Mouse (Mus musculus): ENCODE measurements at regions not wholly inside any gene's neighbourhood (a gene's known extent, or its start where the extent isn't known, plus 50 kb on each side); places are given as distances from the start of the nearest gene placed in this dataset.

DNA sequence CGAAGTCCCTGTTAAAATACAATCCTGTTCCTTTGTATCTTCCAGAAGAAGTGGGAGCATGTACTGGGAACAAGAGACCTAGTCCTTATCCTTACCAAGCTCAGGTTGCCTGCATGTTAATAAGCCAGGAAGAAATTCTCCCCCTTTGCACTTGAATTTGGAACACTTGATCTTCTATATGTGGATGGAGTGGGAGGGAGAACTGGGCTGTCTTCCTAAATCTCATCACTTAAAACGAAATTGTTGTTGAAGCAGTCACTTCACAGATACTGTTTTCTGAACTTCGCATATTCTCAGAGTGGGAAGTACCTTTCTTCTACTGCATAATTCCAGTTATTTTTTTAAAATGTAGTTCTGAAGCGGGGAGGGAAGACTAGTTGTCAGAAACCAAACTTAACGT lies 305.7 kb upstream of the Tank start:
- Histone ChIP-seq H3K4me3 (no peak overlapping the region), H3K36me3 (ENCODE audit: control insufficient read depth, insufficient read depth, low read length) (peaks cover 2% of the 10 kb centered on the region; the same call in 1 of the 2 replicates), H3K79me2 (replicated peaks; ENCODE audit: control insufficient read depth, insufficient read depth, low read length) (no peaks in the 10 kb centered on the region), H3K27me3 (ENCODE audit: control insufficient read depth, insufficient read depth, low read length) (no peaks in the 10 kb centered on the region), H3K9ac (ENCODE audit: low read depth, low read length) (no peak overlapping the region), H3K27ac (no peak overlapping the region), H3K4me1 (ENCODE audit: control insufficient read depth, insufficient read depth, low read length) (peaks cover 6% of the 10 kb centered on the region)
- TF ChIP-seq EP300 (IDR thresholded peaks at IDR 0.05; ENCODE audit: insufficient read depth, low read depth, low read length): no peak
- no peak for TF ChIP-seq CTCF (IDR thresholded peaks at IDR 0.05)
- TF ChIP-seq POLR2A (IDR thresholded peaks at IDR 0.05; ENCODE audit: insufficient read depth, low read depth, low read length): no peak
- DNase-seq: no peak
- intact Hi-C loops (cut with DNase I): no loop called here
- 82% methylated on average over 5 of the region's 5 CpGs for WGBS

DNA sequence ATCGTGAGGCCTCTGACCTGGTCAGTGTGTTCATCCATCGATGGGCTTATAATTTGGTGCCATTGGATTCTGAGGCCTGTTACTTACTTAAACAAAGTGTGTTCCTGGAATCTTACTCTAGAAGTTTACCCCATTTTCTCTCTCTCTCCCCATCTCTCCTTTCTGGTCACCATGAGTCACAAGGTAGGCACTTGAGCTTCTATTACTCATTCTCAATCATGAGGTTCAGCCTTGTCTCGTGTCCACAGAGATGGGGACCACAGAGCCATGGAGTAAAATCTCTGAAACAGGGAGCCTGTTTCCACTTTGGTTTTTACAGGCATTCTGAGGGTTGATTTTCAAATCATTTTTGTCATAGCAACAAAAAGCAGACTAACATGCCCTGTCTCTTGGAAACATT lies 304.7 kb upstream of the Rbms1 start:
- peaks cover 2% of the 10 kb centered on the region; the same call in 1 of the 2 replicates for H3K36me3 ChIP-seq (ENCODE audit: control insufficient read depth, insufficient read depth, low read length)
- H3K79me2 ChIP-seq (replicated peaks; ENCODE audit: control insufficient read depth, insufficient read depth, low read length): no peaks in the 10 kb centered on the region
- WGBS: 93% methylated on average over 3 of the region's 3 CpGs

DNA sequence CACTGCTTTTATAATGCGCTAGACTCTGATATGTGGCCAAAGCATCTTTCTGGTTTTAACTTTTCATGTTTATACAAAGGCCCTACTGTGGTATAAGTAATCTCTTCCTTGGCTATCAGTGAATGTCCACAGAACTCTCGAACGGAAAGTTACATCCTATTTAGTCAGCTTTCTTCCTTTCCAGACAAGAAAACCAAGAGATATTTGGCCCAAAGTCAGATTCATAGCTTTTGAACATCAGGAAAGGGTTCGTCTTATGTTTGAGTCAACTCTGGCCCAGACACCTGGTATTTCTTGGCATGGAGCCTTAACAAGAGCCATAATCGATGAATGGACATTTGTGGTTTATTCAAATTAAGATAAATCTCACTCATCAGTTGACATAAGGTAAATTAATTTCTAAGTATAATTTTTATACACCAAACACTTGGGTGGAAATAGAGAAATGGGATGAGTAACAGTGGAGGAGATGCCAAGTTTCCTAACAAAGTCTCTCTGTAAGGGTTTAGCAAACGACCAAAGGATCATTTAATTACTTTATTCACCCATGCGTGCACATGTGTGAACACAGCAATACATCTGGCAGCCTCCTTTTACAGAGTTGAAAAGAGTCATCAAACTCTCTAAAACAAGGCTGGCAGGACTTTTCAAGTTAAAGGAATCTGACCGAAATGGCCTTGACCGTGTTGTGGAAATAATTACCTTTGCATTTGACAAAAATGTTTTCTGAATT lies 287.2 kb upstream of the Rbms1 start:
- no peak for TF ChIP-seq POLR2A (IDR thresholded peaks at IDR 0.05; ENCODE audit: insufficient read depth, low read depth, low read length)
- TF ChIP-seq EP300 (IDR thresholded peaks at IDR 0.05; ENCODE audit: insufficient read depth, low read depth, low read length): no peak
- TF ChIP-seq CTCF (IDR thresholded peaks at IDR 0.05): no peak
- no peak for DNase-seq
- Histone ChIP-seq H3K9ac (ENCODE audit: low read depth, low read length) (no peak overlapping the region), H3K4me1 (ENCODE audit: control insufficient read depth, insufficient read depth, low read length) (no peaks in the 10 kb centered on the region; the same call in 1 of the 2 replicates), H3K36me3 (ENCODE audit: control insufficient read depth, insufficient read depth, low read length) (peaks cover 1% of the 10 kb centered on the region; the same call in 1 of the 2 replicates), H3K79me2 (replicated peaks; ENCODE audit: control insufficient read depth, insufficient read depth, low read length) (no peaks in the 10 kb centered on the region), H3K27me3 (ENCODE audit: control insufficient read depth, insufficient read depth, low read length) (no peaks in the 10 kb centered on the region), H3K27ac (no peak overlapping the region), H3K4me3 (no peak overlapping the region)
- intact Hi-C loops (cut with DNase I): no loop called here
- WGBS: 47% methylated on average over 9 of the region's 9 CpGs

More for the DNA sequence above, 304.7 kb upstream of the Rbms1 start:
- H3K4me1 ChIP-seq (ENCODE audit: control insufficient read depth, insufficient read depth, low read length): peaks cover 6% of the 10 kb centered on the region
- H3K9ac ChIP-seq (ENCODE audit: low read depth, low read length): no peak overlapping the region
- no peak overlapping the region for H3K4me3 ChIP-seq
- no peaks in the 10 kb centered on the region for H3K27me3 ChIP-seq (ENCODE audit: control insufficient read depth, insufficient read depth, low read length)
- TF ChIP-seq EP300 (IDR thresholded peaks at IDR 0.05; ENCODE audit: insufficient read depth, low read depth, low read length) (no peak), POLR2A (IDR thresholded peaks at IDR 0.05; ENCODE audit: insufficient read depth, low read depth, low read length) (no peak), CTCF (IDR thresholded peaks at IDR 0.05) (no peak)
- intact Hi-C loops (cut with DNase I): no loop called here
- DNase-seq: no peak
- no peak overlapping the region for H3K27ac ChIP-seq

DNA sequence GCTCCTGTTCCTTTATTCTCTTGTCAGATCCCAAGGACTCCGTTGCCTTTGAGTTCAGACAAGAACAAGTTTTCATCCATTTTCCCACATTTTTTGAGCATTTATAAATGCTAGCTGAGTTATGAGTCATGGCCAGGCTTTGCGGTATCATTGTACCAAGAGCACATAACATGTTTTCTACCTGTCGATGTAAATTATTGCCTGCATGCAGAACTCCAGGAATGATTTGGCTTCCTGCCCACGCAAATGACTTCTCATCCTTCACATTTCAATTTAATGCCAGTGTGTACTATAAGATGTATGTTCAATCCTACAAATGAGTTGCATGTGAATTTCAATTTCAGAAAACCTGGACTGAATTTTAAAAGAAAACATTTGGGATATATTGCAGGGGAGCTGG lies 285.0 kb upstream of the Rbms1 start:
- WGBS: 86% methylated on average over 4 of the region's 4 CpGs
- H3K27me3 ChIP-seq (ENCODE audit: control insufficient read depth, insufficient read depth, low read length): no peaks in the 10 kb centered on the region
- no peak overlapping the region for H3K4me3 ChIP-seq
- intact Hi-C loops (cut with DNase I): no loop called here
- peaks cover 1% of the 10 kb centered on the region; the same call in 1 of the 2 replicates for H3K36me3 ChIP-seq (ENCODE audit: control insufficient read depth, insufficient read depth, low read length)
- H3K27ac ChIP-seq: no peak overlapping the region
- no peak overlapping the region for H3K9ac ChIP-seq (ENCODE audit: low read depth, low read length)
- TF ChIP-seq CTCF (IDR thresholded peaks at IDR 0.05): no peak
- TF ChIP-seq POLR2A (IDR thresholded peaks at IDR 0.05; ENCODE audit: insufficient read depth, low read depth, low read length): no peak
- TF ChIP-seq EP300 (IDR thresholded peaks at IDR 0.05; ENCODE audit: insufficient read depth, low read depth, low read length): no peak
- H3K4me1 ChIP-seq (ENCODE audit: control insufficient read depth, insufficient read depth, low read length): no peaks in the 10 kb centered on the region; the same call in 1 of the 2 replicates
- no peaks in the 10 kb centered on the region for H3K79me2 ChIP-seq (replicated peaks; ENCODE audit: control insufficient read depth, insufficient read depth, low read length)
- DNase-seq: no peak

DNA sequence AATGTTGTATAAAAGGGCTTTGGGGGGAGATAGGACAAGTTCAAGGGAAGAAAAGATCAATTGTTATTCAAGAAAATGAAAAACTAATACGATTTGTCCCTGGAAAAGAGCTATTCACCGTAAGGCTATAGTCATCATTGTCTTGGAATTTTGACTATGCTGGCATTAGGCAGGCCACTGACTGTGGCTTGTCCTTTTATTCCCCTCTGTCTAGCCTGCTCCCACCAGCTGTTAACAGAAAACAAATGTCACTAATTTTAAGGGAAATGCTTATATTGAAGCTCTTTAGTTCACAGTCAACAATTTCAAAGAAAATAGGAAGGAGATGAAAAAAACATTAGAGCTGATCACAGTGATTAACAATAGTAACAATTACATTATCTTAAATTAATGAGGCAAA lies 284.3 kb upstream of the Rbms1 start:
- Histone ChIP-seq H3K79me2 (replicated peaks; ENCODE audit: control insufficient read depth, insufficient read depth, low read length) (no peaks in the 10 kb centered on the region), H3K27me3 (ENCODE audit: control insufficient read depth, insufficient read depth, low read length) (no peaks in the 10 kb centered on the region), H3K4me3 (no peak overlapping the region), H3K36me3 (ENCODE audit: control insufficient read depth, insufficient read depth, low read length) (peaks cover 1% of the 10 kb centered on the region; the same call in 1 of the 2 replicates), H3K4me1 (ENCODE audit: control insufficient read depth, insufficient read depth, low read length) (no peaks in the 10 kb centered on the region; the same call in 1 of the 2 replicates), H3K9ac (ENCODE audit: low read depth, low read length) (no peak overlapping the region), H3K27ac (no peak overlapping the region)
- intact Hi-C loops (cut with DNase I): no loop called here
- no peak for DNase-seq
- TF ChIP-seq EP300 (IDR thresholded peaks at IDR 0.05; ENCODE audit: insufficient read depth, low read depth, low read length) (no peak), POLR2A (IDR thresholded peaks at IDR 0.05; ENCODE audit: insufficient read depth, low read depth, low read length) (no peak), CTCF (IDR thresholded peaks at IDR 0.05) (no peak)
- WGBS: 76% methylated on average over 2 of the region's 2 CpGs

DNA sequence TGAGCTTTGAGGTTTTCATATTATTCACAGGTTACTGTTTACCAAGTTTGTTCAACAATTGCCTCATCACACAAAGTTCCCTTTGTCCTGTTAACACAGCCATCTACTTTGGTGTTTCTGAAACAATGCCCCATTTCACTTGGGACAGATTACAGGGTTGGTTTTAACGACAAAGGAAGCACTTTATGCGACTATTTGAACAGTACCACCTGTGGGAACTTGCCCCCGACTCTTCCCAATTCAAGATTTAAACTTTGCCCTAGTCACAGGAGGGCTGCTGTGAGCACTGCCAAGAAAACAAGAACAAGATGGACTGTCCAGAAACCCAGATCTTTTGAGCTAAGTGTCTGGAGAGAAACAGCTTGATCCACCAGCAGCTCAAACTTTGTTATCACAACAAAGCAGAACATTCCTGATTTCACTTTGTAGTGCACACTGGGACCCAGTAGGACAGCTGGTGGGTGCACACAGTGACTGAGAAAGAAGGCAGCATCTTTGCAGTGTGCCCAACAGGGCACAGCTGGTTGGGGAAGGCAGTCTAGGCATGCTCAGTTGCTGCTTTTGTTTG lies 283.8 kb upstream of the Rbms1 start:
- H3K9ac ChIP-seq (ENCODE audit: low read depth, low read length): no peak overlapping the region
- H3K4me3 ChIP-seq: no peak overlapping the region
- DNase-seq: no peak
- no peaks in the 10 kb centered on the region; the same call in 1 of the 2 replicates for H3K4me1 ChIP-seq (ENCODE audit: control insufficient read depth, insufficient read depth, low read length)
- H3K27ac ChIP-seq: no peak overlapping the region
- WGBS: 25% methylated on average over 3 of the region's 3 CpGs
- TF ChIP-seq EP300 (IDR thresholded peaks at IDR 0.05; ENCODE audit: insufficient read depth, low read depth, low read length) (no peak), CTCF (IDR thresholded peaks at IDR 0.05) (no peak), POLR2A (IDR thresholded peaks at IDR 0.05; ENCODE audit: insufficient read depth, low read depth, low read length) (no peak)
- H3K27me3 ChIP-seq (ENCODE audit: control insufficient read depth, insufficient read depth, low read length): no peaks in the 10 kb centered on the region
- H3K36me3 ChIP-seq (ENCODE audit: control insufficient read depth, insufficient read depth, low read length): peaks cover 1% of the 10 kb centered on the region; the same call in 1 of the 2 replicates
- no peaks in the 10 kb centered on the region for H3K79me2 ChIP-seq (replicated peaks; ENCODE audit: control insufficient read depth, insufficient read depth, low read length)
- intact Hi-C loops (cut with DNase I): no loop called here

All from heart, adult 2 months (tissue).